Mouse (Mus musculus): Measurements from ENCODE around the gene Trim25. TPM values are rescaled to one million over a fixed set of nuclear protein-coding genes. Genes with fewer than 3 reads are reported as not detected.

The Trim25 gene
- 65.6 and 75.5 TPM in 2 replicates for polyA plus RNA-seq (2012; ENCODE audit: low replicate concordance)

DNA sequence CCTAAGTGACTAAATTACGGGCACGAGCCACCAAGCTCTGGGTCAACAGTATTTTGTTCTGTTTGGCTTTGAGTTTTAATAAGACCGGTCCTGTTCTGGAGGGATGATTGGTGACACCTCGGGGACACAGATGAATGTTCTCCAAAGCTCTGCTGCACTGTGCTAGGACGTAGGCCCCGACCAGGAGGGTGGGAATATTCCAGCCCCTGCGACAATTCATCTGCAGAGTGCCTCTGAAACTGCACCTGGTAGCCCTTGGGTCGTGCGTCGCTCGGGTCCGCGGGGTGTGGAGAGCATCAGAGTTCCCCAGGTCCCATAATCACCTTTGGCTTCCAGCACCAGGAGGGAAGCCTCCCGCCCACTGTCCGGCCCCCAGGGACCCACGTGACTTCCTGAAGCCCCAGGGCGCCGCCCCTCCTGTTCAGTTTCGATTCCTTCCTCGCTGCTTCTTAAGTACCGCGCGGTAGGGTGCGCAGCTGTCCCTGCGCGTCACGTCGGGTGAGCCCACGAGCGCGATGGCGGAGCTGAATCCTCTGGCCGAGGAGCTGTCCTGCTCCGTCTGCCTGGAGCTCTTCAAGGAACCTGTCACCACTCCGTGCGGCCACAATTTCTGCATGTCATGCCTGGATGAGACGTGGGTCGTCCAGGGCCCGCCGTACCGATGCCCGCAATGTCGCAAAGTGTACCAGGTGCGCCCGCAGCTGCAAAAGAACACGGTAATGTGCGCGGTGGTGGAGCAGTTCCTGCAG, at the start of gene Trim25:
Gene Trim25 (plus strand): TSS at position 403 of the 749 bp plus-strand sequence.

GRCm38 (mm10) chr11:88955217-88955969, 43.8 kb upstream of the Trim25 start, which contains the start of gene Scpep1:
Gene Scpep1 (minus strand): TSS chr11:88955465.

GRCm38 (mm10) chr11:88966881-88967361, 32.3 kb upstream of the Trim25 start, which contains the start of gene Elobl:
Gene Elobl (minus strand): TSS chr11:88966931.

DNA sequence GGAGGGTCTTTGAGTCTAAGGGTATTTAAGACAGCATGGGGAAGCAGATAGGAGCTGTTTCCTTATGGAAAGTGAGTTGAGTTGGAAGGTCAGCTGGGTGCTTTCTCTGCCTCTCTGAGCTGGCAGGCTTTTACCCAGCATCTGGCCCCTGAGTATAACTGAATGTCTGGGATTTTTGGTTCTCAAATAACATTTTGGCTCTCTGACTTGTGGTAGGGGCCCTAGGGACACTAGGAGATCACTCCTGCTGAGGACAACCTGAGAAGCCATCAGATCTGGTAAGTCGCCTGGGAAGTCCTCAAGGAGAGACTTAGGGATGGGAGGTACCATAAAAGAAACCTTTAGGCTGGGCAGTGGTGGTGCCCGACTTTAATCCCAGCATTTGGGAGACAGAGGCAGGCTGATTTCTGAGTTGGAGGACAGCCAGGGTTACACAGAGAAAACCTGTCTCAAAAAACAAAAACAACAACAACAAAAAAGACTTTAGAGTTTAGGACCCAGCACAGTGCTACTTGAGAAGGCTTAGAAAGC, 28.9 kb upstream of the Trim25 start, which contains the start of gene Coil:
Gene Coil (plus strand): TSS at position 51 of the 531 bp plus-strand sequence.

DNA sequence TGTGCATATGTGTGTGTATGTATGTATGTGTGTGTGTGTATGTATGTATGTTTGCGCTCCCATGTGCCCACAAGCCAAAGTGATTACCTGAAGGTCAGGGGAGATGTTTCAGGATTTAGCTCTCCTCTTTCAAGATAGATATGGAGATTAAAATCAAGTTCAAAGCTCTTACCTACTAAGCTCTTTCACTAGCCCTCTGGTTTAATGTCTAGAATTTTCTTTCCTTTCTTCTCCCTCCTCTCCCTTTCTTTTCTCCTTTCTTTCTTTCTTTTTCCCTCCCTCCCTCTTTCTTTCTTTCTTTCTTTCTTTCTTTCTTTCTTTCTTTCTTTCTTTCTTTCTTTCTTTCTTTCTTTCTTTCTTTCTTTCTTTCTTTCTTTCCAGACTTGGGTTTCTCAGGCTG, 67.6 kb downstream of the Trim25 start, which contains the start of gene Dgke:
Gene Dgke (minus strand): TSS at position 101 of the 400 bp plus-strand sequence.

Other genes starting within 250 kb of the Trim25 start
- gene Akap1, start 134.8 kb upstream of the Trim25 start, polyA plus RNA-seq (2012; ENCODE audit: low replicate concordance) = 5.7 and 11.4 TPM in 2 replicates
- gene Scpep1, start 43.9 kb upstream of the Trim25 start, polyA plus RNA-seq (2012; ENCODE audit: low replicate concordance) = 1.1 and 4.7 TPM in 2 replicates
- gene Elobl, start 32.4 kb upstream of the Trim25 start, polyA plus RNA-seq (2012; ENCODE audit: low replicate concordance) = not detected in 2 replicates
- gene Coil, start 29.1 kb upstream of the Trim25 start, polyA plus RNA-seq (2012; ENCODE audit: low replicate concordance) = 5.8 and 10.8 TPM in 2 replicates
- 0.60 and 1.5 TPM in 2 replicates for gene Dgke, start 67.5 kb downstream of the Trim25 start, polyA plus RNA-seq (2012; ENCODE audit: low replicate concordance)
- not detected in 2 replicates for gene Gm525, start 74.5 kb downstream of the Trim25 start, polyA plus RNA-seq (2012; ENCODE audit: low replicate concordance)